Mouse (Mus musculus) pancreas, adult 10 weeks (tissue): ENCODE measurements around the gene Dirc2. TPM values are rescaled to one million over a fixed set of nuclear protein-coding genes. Genes with fewer than 3 reads are reported as not detected.

Source experiments
- polyA plus RNA-seq: library from polyadenylated mRNA; stranded (reverse); fragments of 350-450 nt; fragmentation: Illumina TruSeq; extraction: RNeasy Lipid Tissue Mini Kit (QIAGEN cat#74804); gene quantifications from one replicate; pipeline ENCODE4 v1.2.3, GENCODE M21; 2015; ENCODE audit warnings: low read depth, low replicate concordance; ENCODE audit not compliant: insufficient read depth

The Dirc2 gene
- polyA plus RNA-seq, result 2.8 TPM

DNA sequence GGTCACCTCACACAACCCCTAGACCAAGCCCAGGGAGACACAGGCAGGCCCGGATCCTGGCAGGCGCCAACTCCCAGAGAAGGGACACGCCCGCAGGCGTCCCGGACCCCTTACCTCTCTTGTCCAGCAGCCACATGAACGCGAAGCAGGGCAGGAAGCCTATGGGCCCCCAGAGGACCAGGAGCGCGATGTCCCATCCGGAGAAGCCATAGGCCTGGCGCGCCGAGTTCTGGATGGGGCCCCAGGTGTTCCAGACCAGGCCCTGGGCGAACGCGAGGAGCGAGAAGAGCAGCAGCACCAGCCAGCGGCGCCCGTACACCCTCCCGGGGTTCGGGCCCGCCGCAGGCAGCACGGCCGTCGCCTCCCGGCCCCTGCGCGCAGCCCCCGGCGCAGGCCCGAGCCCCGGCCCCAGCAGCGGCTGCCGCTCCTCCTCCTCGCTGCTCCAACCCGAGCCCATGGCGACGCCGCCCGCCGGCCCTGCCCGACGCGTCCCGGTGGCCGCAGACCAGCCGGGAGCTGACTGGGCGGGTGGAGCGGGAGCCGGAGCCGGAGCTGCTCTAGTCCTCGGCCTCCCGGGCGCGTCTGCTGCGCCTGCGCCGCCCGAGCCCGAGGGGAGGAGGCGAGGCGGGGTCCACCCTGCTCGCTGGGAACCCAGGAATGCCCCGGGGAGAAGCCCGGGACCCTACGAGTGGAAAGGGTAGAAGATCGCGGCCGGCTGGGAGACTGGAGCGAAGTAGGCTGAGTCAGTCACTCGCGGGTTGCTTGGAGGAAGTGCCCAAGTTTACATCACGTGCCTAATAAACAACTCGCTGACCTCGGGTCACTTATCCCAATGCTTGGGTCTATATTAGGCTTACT, at the start of gene Dirc2:
Gene Dirc2 (minus strand): TSS at position 572 of the 858 bp plus-strand sequence.

DNA sequence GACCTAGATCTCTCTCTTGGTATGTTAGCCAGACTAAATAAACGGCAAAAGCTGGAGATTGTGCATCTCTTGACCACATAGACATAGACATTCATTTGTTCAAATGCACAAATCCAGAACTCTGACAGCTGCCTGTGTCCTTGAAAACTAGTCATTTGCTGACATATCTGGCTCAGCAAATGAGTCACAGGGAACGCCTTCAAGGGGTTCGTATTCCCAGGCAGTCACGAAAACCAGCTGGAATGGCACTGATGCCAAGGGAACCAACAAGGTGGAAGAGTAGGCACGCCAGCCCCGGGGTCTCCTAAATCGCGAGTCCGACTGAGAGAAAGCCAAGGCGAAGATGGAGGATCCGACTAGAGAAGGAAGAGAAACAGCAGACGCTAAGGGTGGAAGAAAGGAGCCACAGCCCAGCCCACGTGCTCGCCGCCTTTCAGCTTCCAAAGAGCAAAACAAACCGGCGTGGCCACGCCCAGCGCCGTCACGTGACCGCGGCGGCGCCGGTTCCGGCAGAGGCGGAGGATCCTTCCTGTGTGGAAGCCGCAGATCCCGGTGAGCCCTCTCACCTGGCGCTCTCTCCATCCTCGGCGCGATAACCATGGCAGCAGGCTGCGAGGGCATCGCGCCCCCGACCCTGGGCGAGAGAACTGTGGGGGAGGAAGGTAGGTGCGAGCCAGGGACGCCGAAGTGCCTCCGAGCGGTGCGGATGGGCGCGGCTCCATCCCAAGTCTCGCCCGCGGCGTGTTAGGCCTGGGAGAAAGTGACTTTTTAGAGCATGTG, 912 bp upstream of the Dirc2 start, which contains the start of gene Hspbap1:
Gene Hspbap1 (plus strand): TSS at position 498 of the 780 bp plus-strand sequence.

Other genes with a start within 250 kb of the Dirc2 start
- not detected for gene Sema5b, start 228.2 kb downstream of the Dirc2 start, polyA plus RNA-seq
- gene Hspbap1, start 1.0 kb upstream of the Dirc2 start, polyA plus RNA-seq, result 0.89 TPM
- gene Parp14, start 102.2 kb upstream of the Dirc2 start, polyA plus RNA-seq, result 6.6 TPM
- gene Parp9, start 169.1 kb upstream of the Dirc2 start, polyA plus RNA-seq, result 3.7 TPM
- 2.1 TPM for gene Dtx3l, start 169.8 kb upstream of the Dirc2 start, polyA plus RNA-seq
- 5.1 TPM for gene Kpna1, start 209.4 kb upstream of the Dirc2 start, polyA plus RNA-seq